Mouse (Mus musculus) C2C12 (cell line): ENCODE results near the gene Shprh.

Experiments
- CEBPB ChIP-seq: IDR thresholded peaks from one replicate; pipeline ENCODE4 v1.6.1; 2011; ENCODE audit warnings: low read depth, mild to moderate bottlenecking, control low read depth, moderate library complexity
- CTCF ChIP-seq: IDR thresholded peaks from one replicate; pipeline ENCODE4 v1.5.1; 2011; ENCODE audit not compliant: control insufficient read depth, insufficient read depth, insufficient read length
- FOSL1 ChIP-seq: IDR thresholded peaks from one replicate; pipeline ENCODE4 v1.8.0; 2011; ENCODE audit warnings: mild to moderate bottlenecking, low read length; ENCODE audit not compliant: poor library complexity, insufficient read depth, severe bottlenecking
- MYOG ChIP-seq: IDR thresholded peaks from one replicate; pipeline ENCODE4 v1.6.1; 2011; ENCODE audit not compliant: control insufficient read depth, insufficient read length; ENCODE audit errors: extremely low read depth

- TF ChIP-seq CTCF (no peak), MYOG (no peak), CEBPB (no peak), FOSL1 (no peak)
Observed at GRCm38 (mm10) chr10:11149742-11150125, 507 bp downstream of the Shprh start.
